Mouse (Mus musculus) hindbrain, postnatal 0 days (tissue): ENCODE results near the gene 1810049J17Rik. TPM values are rescaled to one million over a fixed set of nuclear protein-coding genes. Genes with fewer than 3 reads are reported as not detected.

Experiments used
- ATAC-seq: fragments of 200-750 bp; cut with Nextera tagmentation; 2 replicates; pipeline ENCODE4 v1.8.0; 2017; ENCODE audit warnings: mild to moderate bottlenecking, moderate TSS enrichment, moderate library complexity
- DNase-seq: peaks from one replicate; pipeline ENCODE4 v3.0.0-alpha.2; 2015; ENCODE audit warnings: low spot score
- H3K27ac ChIP-seq: fragments of 300-500 bp; sonication (generic); 2 replicates; pipeline ENCODE4 v1.5.1; 2014; ENCODE audit warnings: mild to moderate bottlenecking
- H3K27me3 ChIP-seq: fragments of 300-500 bp; sonication (generic); 2 replicates; pipeline ENCODE4 v1.6.1; 2014; ENCODE audit warnings: low read length, mixed read lengths; ENCODE audit not compliant: insufficient read depth
- H3K36me3 ChIP-seq: fragments of 300-500 bp; sonication (generic); 2 replicates; pipeline ENCODE4 v1.6.1; 2014; ENCODE audit warnings: low read length, mixed read lengths; ENCODE audit not compliant: insufficient read depth
- H3K4me1 ChIP-seq: fragments of 300-500 bp; sonication (generic); 2 replicates; pipeline ENCODE4 v1.6.1; 2014; ENCODE audit warnings: antibody characterized with exemption, low read length, mixed read lengths; ENCODE audit not compliant: insufficient read depth
- H3K4me2 ChIP-seq: fragments of 300-500 bp; sonication (generic); 2 replicates; pipeline ENCODE4 v1.6.1; 2014; ENCODE audit warnings: low read depth, mild to moderate bottlenecking, low read length, moderate library complexity, mixed read lengths
- H3K4me3 ChIP-seq: fragments of 300-500 bp; sonication (generic); 2 replicates; pipeline ENCODE4 v1.5.1; 2014; ENCODE audit warnings: low read length
- H3K9ac ChIP-seq: fragments of 300-500 bp; sonication (generic); replicated peaks from 2 replicates; pipeline ENCODE4 v1.6.1; 2014; ENCODE audit warnings: mild to moderate bottlenecking, low read length, moderate library complexity, mixed read lengths
- H3K9me3 ChIP-seq: fragments of 300-500 bp; sonication (generic); 2 replicates; pipeline ENCODE4 v1.6.1; 2016; ENCODE audit warnings: low read length, mixed read lengths
- CTCF ChIP-seq: IDR thresholded peaks from 2 replicates; pipeline ENCODE4 v1.5.1; 2016; ENCODE audit warnings: antibody characterized with exemption, control low read depth, low read depth
- WGBS: fragments of 180-500 bp; shearing (Covaris S2); extraction: QIAGEN DNeasy Blood & Tissue Kit; methylation state at CpG from one replicate; pipeline ENCODE4 v1.1.7; 2014; 5-methylcytosine and 5-hydroxymethylcytosine counted together
- polyA plus RNA-seq: library from polyadenylated mRNA; unstranded; fragments of >200 nt; fragmentation: Nextera tagmentation; extraction: Ambion mirVana; gene quantifications from 2 replicates; pipeline ENCODE4 v1.2.1, GENCODE M21; 2015
- total RNA-seq: library from RNA; depleted of rRNA; stranded (reverse); fragments of >200 nt; gene quantifications from 2 replicates; pipeline ENCODE4 v1.2.3, GENCODE M21; 2014

The 1810049J17Rik gene
- total and polyA plus RNA-seq, 2 experiments from 2014 or later: 1.8 TPM; not detected in 1

DNA sequence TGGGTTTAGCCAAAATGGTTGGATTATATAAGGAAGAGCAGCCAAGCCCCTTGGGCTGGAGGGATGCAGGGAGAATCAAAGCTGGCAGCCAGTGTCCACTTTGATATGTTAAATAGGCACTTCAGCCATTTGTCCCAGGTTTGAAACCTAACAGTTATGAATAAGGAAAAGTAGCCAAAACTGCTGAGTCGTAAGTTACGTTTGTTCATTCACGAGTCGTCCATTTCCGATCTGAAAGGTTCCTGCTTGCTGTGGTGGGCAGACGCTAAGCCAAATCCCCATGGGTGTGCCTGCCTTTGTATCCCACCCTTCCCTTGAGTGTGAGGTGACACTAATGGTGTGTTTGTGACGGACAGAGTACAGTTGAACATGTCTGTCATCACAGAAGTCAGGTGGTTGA, 10.2 kb downstream of the 1810049J17Rik start:
- no peak overlapping the region for H3K9ac ChIP-seq
- ATAC-seq (no peak), DNase-seq (no peak)
- no peak overlapping the region for H3K27ac ChIP-seq
- no peak overlapping the region for H3K4me3 ChIP-seq
- no peak for TF ChIP-seq CTCF
- H3K36me3 ChIP-seq: no peaks in the 10 kb centered on the region
- H3K27me3 ChIP-seq: no peaks in the 10 kb centered on the region
- 91% methylated on average over 7 of the region's 7 CpGs for WGBS
- no peaks in the 10 kb centered on the region for H3K9me3 ChIP-seq
- H3K4me1 ChIP-seq: no peaks in the 10 kb centered on the region
- no peak overlapping the region for H3K4me2 ChIP-seq

GRCm38 (mm10) chr15:12310676-12311075, 11.0 kb downstream of the 1810049J17Rik start:
- H3K4me3 ChIP-seq: no peak overlapping the region
- no peak for ATAC-seq
- 88% methylated on average over 4 of the region's 4 CpGs for WGBS

GRCm38 (mm10) chr15:12308539-12308938, 13.2 kb downstream of the 1810049J17Rik start:
- no peaks in the 10 kb centered on the region for H3K9me3 ChIP-seq
- ATAC-seq (no peak), DNase-seq (no peak)
- no peak overlapping the region for H3K4me3 ChIP-seq
- H3K27ac ChIP-seq: no peak overlapping the region
- no peak overlapping the region for H3K4me2 ChIP-seq
- H3K9ac ChIP-seq: no peak overlapping the region
- H3K4me1 ChIP-seq: no peaks in the 10 kb centered on the region
- 85% methylated on average over 5 of the region's 5 CpGs for WGBS
- H3K27me3 ChIP-seq: no peaks in the 10 kb centered on the region
- no peaks in the 10 kb centered on the region for H3K36me3 ChIP-seq
- no peak for TF ChIP-seq CTCF

More at GRCm38 (mm10) chr15:12310676-12311075, 11.0 kb downstream of the 1810049J17Rik start:
- Histone ChIP-seq H3K4me1 (no peaks in the 10 kb centered on the region), H3K36me3 (no peaks in the 10 kb centered on the region), H3K27me3 (no peaks in the 10 kb centered on the region), H3K27ac (no peak overlapping the region), H3K9ac (no peak overlapping the region), H3K4me2 (no peak overlapping the region), H3K9me3 (no peaks in the 10 kb centered on the region)
- no peak for DNase-seq
- no peak for TF ChIP-seq CTCF

GRCm38 (mm10) chr15:12307114-12307513, 14.6 kb downstream of the 1810049J17Rik start:
- no peak for ATAC-seq
- 70% methylated on average over 4 of the region's 4 CpGs for WGBS
- Histone ChIP-seq H3K4me1 (no peaks in the 10 kb centered on the region), H3K4me3 (no peak overlapping the region), H3K4me2 (no peak overlapping the region), H3K36me3 (no peaks in the 10 kb centered on the region), H3K27me3 (no peaks in the 10 kb centered on the region), H3K9me3 (no peaks in the 10 kb centered on the region), H3K9ac (no peak overlapping the region), H3K27ac (no peak overlapping the region)
- DNase-seq: no peak
- TF ChIP-seq CTCF: no peak

DNA sequence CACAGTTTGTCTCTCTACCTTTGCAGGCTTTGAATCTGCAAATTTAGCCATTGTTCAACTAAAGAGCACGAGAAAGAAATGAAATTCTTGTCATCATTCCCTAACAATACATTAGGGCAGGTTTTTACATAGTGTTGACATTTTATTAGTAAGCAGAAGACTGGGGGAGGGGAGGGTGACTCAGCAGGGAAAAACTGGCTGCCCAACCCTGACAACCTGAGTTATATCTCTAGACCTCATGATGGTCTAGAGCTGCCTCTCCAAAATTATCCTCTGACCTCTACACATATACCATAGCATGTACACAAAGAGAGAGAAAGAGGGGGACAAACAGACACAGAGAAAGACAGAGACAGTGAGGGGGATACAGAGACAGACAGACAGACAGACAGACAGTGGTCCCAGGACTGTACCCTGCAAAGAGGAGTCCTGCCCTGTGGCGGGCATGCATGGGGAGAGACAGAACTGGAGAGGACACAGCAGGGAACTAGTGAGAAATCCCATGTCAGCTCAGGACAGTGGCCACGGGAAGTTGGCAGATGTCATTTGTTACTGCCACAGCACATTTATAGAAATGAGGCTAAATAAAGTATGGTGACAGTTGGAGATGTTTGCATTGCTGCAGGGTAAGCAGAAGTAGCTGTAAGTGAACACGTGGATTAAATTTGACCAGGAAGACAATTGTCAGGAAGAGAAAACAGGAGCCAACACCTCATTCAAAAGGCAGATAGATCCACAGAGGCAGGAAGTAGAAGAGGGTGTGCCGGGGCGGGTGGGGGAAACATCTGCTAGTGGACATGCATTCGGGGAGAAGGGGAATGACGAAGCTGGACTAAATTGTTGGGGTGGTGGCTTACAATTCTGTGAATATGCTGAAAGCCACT, 15.3 kb downstream of the 1810049J17Rik start:
- no peaks in the 10 kb centered on the region for H3K36me3 ChIP-seq
- no peak overlapping the region for H3K4me3 ChIP-seq
- H3K9ac ChIP-seq: no peak overlapping the region
- H3K4me2 ChIP-seq: no peak overlapping the region
- 64% methylated on average over 8 of the region's 8 CpGs for WGBS
- DNase-seq: no peak
- no peaks in the 10 kb centered on the region for H3K27me3 ChIP-seq
- no peak for TF ChIP-seq CTCF
- ATAC-seq: no peak
- no peaks in the 10 kb centered on the region for H3K4me1 ChIP-seq
- no peak overlapping the region for H3K27ac ChIP-seq
- no peaks in the 10 kb centered on the region for H3K9me3 ChIP-seq

GRCm38 (mm10) chr15:12301771-12302170, 19.9 kb downstream of the 1810049J17Rik start:
- no peak for ATAC-seq
- Histone ChIP-seq H3K4me2 (no peak overlapping the region), H3K9ac (no peak overlapping the region), H3K4me1 (no peaks in the 10 kb centered on the region), H3K27me3 (no peaks in the 10 kb centered on the region), H3K4me3 (no peak overlapping the region), H3K36me3 (no peaks in the 10 kb centered on the region), H3K9me3 (no peaks in the 10 kb centered on the region), H3K27ac (no peak overlapping the region)
- TF ChIP-seq CTCF: no peak
- WGBS: 70% methylated on average over 5 of the region's 6 CpGs
- no peak for DNase-seq

DNA sequence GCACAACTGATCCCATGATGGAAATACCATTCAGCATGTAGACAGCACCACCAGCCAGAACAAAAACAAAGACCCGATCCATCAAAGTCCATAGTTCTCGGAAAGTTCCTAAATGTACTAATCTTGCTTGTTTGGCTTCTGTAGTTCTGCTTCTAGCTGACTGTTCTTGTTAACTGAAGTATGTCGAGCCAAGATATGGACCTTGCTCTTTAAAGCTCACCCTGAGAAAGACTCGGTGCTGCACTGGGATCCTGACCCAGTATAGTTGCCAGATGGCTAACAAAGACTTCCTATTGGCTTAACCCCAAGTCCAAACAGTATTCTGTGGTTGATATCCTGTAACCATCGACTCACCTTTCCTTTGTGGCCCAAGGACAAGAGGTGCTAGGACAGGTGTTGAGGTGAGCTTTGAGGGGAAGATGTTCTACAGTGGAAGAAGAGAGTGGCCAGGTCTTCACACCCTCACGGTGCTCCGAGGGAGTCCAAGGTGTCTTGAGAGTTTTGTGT, 23.4 kb downstream of the 1810049J17Rik start:
- no peak overlapping the region for H3K4me2 ChIP-seq
- ATAC-seq (no peak), DNase-seq (no peak)
- H3K27me3 ChIP-seq: no peaks in the 10 kb centered on the region
- H3K4me3 ChIP-seq: no peak overlapping the region
- no peaks in the 10 kb centered on the region for H3K4me1 ChIP-seq
- TF ChIP-seq CTCF: no peak
- 85% methylated on average over 7 of the region's 7 CpGs for WGBS
- H3K9me3 ChIP-seq: no peaks in the 10 kb centered on the region
- H3K9ac ChIP-seq: no peak overlapping the region
- H3K36me3 ChIP-seq: no peaks in the 10 kb centered on the region
- no peak overlapping the region for H3K27ac ChIP-seq
